Mouse (Mus musculus): ENCODE results near the gene Gm21477.
"Not testable (repeated sequence)": the region's sequence is repeated elsewhere in the genome, so short reads cannot be mapped to it uniquely, and the experiment has no call there.

The Gm21477 gene

GRCm38 (mm10) chrY:87116521-87116920 is at the start of gene Gm21477:
Gm21477 (plus strand) TSS chrY:87116821.
- not testable (repeated sequence) for DNase-seq (ENCODE audit: low read depth, low spot score)
